Mouse (Mus musculus) CD4-positive, CD25-positive, alpha-beta regulatory T cell, adult 4 months (primary cell): ENCODE results near the gene Slc6a21. TPM values are rescaled to one million over a fixed set of nuclear protein-coding genes. Genes with fewer than 3 reads are reported as not detected.
A peak's percentile ranks its signal among the peaks of the same experiment; 100 is the strongest.
"Not testable (repeated sequence)": the region's sequence is repeated elsewhere in the genome, so short reads cannot be mapped to it uniquely, and the experiment has no call there.

Experiments
- ATAC-seq: one replicate; pipeline ENCODE4 v1.8.0; 2017
- polyA plus RNA-seq, 2 experiments: library from polyadenylated mRNA; unstranded; fragments of 100-300 nt; shearing (Covaris generic); gene quantifications; one replicate each; pipeline ENCODE4 v1.2.1; 2017

The Slc6a21 gene
- polyA plus RNA-seq, result not detected

DNA sequence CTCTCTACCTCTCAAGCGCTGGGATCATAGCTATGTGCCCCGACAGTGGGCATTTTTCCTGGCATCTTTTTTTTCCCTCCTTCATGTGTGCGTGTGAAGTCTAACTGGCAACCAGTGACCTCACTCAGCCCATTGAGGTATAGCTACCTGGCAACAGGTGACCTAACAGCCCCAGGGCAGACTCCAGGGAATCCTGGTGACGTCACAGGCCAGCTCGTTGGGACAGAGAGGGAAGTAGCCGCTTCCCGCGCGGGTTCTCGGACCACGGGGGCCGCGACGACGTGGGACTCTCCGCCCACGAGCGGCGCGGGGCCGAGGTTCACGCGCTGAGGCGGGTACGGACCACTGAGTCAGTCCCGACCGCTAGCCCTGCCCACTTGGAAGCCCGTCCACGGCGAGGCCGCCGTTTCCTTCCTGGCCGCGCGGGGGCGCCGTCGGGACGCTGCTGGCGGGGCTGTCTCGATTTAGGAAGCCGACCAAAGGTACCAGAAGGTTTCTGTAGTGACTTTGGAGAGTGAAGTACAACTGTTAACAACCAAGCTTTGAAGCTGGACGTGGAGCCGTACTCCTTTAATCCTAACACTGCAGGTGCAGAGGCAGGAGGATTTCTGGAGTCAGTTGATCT lies at the start of gene Slc6a21:
Gene Slc6a21 (plus strand): TSS at position 378 of the 625 bp plus-strand sequence.
- peak; percentile 64 for ATAC-seq

DNA sequence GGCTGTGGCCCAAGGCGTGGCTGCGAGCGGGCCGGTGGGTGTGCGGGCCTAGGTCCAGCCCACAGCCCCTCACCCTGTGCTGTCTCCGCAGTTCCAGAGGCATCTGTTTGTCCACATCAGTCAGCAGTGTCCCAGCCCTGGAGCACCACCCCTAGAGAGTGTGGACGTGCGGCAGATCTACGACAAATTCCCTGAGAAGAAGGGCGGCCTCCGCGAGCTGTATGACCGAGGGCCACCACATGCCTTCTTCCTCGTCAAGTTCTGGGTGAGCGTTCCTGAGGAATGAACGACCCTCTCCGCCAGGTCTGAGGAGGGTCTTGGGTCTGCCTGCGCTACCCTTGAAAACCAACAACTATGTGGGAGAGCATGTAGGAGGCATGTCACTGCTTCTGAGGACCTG lies 48.8 kb upstream of the Slc6a21 start:
- no peak for ATAC-seq

DNA sequence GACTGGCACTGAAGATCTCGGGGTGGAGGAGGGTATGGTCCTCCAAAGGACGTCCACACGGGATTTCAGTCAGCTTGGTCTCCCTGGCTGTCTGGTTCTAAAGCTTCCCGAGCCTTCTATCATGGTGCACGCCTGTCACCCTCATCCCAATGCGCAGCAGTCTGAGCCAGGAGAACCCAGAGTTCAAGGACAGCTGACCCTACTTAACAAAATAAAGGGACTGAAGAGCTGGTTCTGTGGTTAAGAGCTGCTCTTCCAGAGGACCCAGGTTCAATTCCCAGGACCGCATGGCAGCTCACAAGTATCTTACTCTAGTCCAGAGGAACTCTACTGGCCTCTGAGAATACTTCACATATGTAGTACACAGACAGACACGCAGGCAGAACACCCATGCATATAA lies 48.3 kb upstream of the Slc6a21 start:
- ATAC-seq, result no peak

GRCm38 (mm10) chr7:45229459-45230203 lies 47.7 kb upstream of the Slc6a21 start:
- ATAC-seq, result no peak

GRCm38 (mm10) chr7:45231192-45231591 lies 46.1 kb upstream of the Slc6a21 start:
- no peak for ATAC-seq

- no peak for ATAC-seq
Observed at GRCm38 (mm10) chr7:45231941-45232340, 45.4 kb upstream of the Slc6a21 start.

DNA sequence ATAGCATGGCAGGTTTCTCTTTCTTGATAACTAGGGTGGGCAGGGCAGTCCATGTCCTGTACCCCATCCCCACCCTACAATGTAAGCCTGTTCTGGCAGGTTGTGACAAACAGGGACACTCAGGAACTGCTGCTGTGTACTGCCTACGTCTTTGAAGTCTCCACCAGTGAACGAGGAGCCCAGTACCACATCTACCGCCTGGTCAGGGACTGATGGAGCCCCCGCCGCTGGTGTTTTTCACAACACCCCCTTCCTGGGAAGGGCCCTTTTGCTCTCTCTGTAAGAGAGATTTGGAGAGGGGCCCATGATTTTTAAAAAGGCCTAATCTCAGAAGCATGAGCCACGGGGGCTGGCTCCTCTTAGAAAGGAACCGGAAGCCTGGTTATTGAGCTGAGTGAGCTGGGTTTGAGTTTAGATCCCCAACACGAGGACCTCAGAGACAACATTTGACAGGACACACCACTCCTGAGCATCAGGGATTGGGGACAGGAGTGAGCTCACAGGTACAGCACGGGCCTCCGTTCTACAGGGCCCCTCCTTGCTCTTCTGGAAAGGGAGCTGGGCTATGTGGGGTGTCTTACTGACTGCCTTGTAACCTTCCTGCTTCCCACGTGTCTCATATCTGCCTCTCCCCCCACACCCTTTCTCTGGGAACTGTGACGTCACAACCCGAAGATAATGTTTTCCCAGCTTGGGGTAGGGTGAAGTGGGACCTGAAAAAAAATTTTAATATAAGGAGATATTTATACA lies 44.4 kb upstream of the Slc6a21 start:
- ATAC-seq, result no peak

DNA sequence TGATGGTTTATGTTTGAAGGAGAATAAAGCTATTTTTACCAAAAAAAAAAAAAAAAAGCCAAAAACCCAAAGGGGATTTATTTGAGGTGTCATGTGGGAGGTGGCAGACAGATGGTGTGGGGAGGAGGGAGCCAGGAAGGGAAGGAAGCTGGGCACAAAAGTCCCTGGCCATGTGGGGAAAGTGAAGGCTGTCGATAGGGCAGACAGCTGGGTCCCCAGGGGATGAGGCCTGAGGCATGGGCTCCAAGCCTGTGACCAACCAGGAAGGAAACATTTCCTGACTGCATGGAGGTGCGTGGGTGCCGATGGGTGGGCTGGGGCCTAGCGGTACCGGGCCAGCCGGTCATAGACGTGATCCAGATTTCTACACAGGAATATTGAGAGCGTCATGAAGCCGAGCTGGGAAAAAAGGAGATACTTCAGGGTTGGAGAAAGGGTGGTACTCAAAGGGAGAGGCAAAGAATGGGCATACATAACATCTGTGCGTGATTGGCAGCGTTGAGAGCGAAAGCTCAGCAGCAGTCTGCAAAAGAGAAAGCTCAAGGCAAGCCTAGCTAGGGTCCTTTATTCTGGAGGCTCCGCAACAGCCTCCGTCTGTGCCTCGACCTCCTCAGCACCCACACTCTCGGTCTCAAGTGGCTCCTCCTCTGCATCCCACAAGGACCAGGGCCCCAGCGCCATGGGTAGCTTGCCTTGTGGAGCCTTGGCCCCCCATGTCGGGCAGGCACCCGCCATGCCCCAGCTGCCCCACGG lies 43.6 kb upstream of the Slc6a21 start:
- no peak for ATAC-seq

GRCm38 (mm10) chr7:45234333-45234841 lies 42.9 kb upstream of the Slc6a21 start:
- ATAC-seq, result no peak

DNA sequence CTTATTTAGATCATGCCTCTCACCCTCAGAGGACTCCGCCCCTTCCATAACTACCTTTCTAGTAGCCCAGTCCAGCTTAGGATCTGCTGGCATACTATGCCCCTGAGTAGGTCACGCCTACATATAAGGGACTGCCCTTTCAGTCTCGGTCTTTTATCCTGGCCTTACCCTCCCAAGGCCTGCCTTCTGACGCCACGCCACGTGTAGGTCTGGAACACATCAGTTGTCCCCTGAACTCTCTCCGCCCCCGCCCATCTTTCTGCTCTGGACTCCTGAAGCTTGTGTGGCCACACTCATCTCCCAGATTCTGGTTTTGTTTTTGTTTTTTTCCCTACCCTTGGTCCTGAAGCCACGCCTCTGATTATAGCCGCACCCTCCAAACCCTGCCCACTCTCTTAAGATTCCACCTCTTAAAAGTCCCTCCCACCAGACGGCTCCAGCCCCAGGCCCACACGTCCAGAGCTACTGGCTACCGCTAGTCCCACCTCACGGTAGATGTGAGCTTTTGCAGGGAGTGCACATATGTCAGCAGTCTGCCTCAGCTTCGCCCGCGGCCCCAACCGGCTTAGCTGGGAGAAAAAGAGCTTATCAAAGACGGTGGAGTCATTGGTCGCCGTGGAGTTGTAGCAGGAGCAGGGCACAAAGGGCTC lies 42.3 kb upstream of the Slc6a21 start:
- ATAC-seq, result no peak

DNA sequence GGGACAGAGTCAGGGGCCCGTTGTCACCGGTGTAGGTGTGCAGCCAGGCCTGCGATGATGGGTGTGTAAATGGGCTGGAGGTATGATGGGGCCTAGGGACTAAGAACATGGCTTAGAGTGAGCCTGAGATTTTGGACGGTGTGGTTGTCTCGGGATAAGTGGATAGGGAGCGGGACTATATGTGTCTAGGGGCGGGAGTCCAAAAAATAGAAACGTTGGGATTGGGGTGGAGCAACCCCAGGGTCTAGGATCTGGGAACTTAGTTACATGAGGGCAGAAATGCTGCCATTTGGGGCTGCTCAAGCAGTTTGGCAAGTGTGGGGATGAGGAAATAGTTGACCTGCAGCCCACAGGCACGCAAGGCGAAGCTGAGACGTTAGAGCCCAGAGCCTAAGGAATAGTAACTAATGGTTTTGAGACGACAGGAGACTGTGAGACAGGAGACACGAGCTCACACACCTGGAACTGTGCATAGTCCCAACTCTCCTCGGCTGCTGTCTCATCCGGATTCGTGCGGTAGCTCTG lies 41.6 kb upstream of the Slc6a21 start:
- no peak for ATAC-seq

GRCm38 (mm10) chr7:45237747-45238699 lies 39.3 kb upstream of the Slc6a21 start:
- peak; percentile 15 for ATAC-seq

- ATAC-seq, result peak; percentile 94
Observed at GRCm38 (mm10) chr7:45238723-45239496, 38.4 kb upstream of the Slc6a21 start, which contains the start of gene Cd37. Gene Cd37, minus strand, starts transcription at chr7:45239115.

DNA sequence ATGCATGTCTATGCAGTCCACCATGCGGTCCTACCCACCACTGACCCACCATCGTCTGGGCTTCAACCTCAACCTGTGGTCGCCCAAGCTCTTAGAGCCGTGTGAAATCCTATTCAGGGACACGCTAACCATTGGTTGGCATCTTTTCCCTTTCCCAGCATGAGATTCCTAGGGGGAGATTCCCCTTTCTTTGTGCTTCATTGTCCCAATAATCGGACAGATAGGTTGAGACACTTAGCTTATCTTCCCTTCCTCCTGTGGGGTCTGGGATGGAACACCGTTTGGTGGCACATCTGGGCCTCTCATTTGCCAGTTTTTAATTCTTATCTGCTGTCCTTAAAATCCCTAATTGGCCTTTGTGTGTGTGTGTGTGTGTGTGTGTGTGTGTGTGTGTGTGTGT lies 37.2 kb upstream of the Slc6a21 start:
- ATAC-seq, result no peak

GRCm38 (mm10) chr7:45240633-45241388 lies 36.5 kb upstream of the Slc6a21 start, which contains the start of gene Slc6a16:
Gene Slc6a16, plus strand, starts transcription at chr7:45241085.
- ATAC-seq, result no peak

DNA sequence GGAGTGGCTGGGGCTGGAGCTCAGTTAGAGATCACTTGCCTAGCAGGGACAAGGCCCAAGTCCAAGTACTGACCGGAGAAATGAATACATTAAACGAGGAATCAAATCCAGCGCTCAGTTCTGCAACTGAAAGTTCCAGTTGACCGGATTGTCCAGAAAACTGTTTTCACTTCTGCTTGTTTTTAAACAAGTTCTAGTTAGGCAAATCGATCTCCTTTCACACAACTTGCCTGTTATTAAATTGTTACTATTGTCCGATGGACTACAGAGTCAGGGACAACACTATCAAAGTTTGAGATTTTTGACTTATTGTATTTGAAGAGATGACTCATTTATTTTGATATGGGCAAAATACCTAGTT lies 35.9 kb upstream of the Slc6a21 start:
- no peak for ATAC-seq

GRCm38 (mm10) chr7:45247666-45248065 lies 29.6 kb upstream of the Slc6a21 start:
- no peak for ATAC-seq

- ATAC-seq, result no peak
Observed at GRCm38 (mm10) chr7:45253806-45254205, 23.5 kb upstream of the Slc6a21 start.

- not testable (repeated sequence) for ATAC-seq
Observed at GRCm38 (mm10) chr7:45255822-45256221, 21.5 kb upstream of the Slc6a21 start.
